Mouse (Mus musculus) 416B (cell line): ENCODE measurements at regions not wholly inside any gene's neighbourhood (a gene's known extent, or its start where the extent isn't known, plus 50 kb on each side); places are given as distances from the start of the nearest gene placed in this dataset.

ENCODE experiments used
- DNase-seq: peaks from one replicate; pipeline ENCODE4 v3.0.0; 2011; ENCODE audit warnings: low read depth

GRCm38 (mm10) chr5:43089941-43090340, 143.0 kb upstream of the Cpeb2 start:
- no peak for DNase-seq

GRCm38 (mm10) chr5:43093647-43094326, 139.2 kb upstream of the Cpeb2 start:
- DNase-seq = no peak

- peak; percentile 51 for DNase-seq
These were observed 138.6 kb upstream of the Cpeb2 start for GRCm38 (mm10) chr5:43094329-43094898.

GRCm38 (mm10) chr5:43102000-43102459, 130.9 kb upstream of the Cpeb2 start:
- no peak for DNase-seq

- peak; percentile 70 for DNase-seq
These were observed 130.4 kb upstream of the Cpeb2 start for GRCm38 (mm10) chr5:43102590-43102989.

- no peak for DNase-seq
These were observed 129.2 kb upstream of the Cpeb2 start for GRCm38 (mm10) chr5:43103728-43104127.

GRCm38 (mm10) chr5:43105528-43105927, 127.4 kb upstream of the Cpeb2 start:
- DNase-seq = no peak

- DNase-seq = no peak
These were observed 125.3 kb upstream of the Cpeb2 start for GRCm38 (mm10) chr5:43107436-43108259.

GRCm38 (mm10) chr5:43108260-43108589, 124.7 kb upstream of the Cpeb2 start:
- DNase-seq = no peak

GRCm38 (mm10) chr5:43110122-43110521, 122.8 kb upstream of the Cpeb2 start:
- no peak for DNase-seq

GRCm38 (mm10) chr5:43111740-43112139, 121.2 kb upstream of the Cpeb2 start:
- no peak for DNase-seq

- no peak for DNase-seq
These were observed 119.4 kb upstream of the Cpeb2 start for GRCm38 (mm10) chr5:43113405-43114119.

- DNase-seq = peak; percentile 29
These were observed 117.5 kb upstream of the Cpeb2 start for GRCm38 (mm10) chr5:43115507-43115906.

- DNase-seq = peak; percentile 77
These were observed 116.1 kb upstream of the Cpeb2 start for GRCm38 (mm10) chr5:43116821-43117220.

GRCm38 (mm10) chr5:43121065-43121464, 111.9 kb upstream of the Cpeb2 start:
- no peak for DNase-seq

GRCm38 (mm10) chr5:43124301-43124700, 108.7 kb upstream of the Cpeb2 start:
- DNase-seq = no peak

- peak; percentile 82 for DNase-seq
These were observed 107.0 kb upstream of the Cpeb2 start for GRCm38 (mm10) chr5:43125774-43126536.

GRCm38 (mm10) chr5:43130377-43130776, 102.6 kb upstream of the Cpeb2 start:
- DNase-seq = no peak

GRCm38 (mm10) chr5:43130901-43131557, 101.9 kb upstream of the Cpeb2 start:
- DNase-seq = no peak

- no peak for DNase-seq
These were observed 99.3 kb upstream of the Cpeb2 start for GRCm38 (mm10) chr5:43133672-43134071.

GRCm38 (mm10) chr5:43136142-43136541, 96.8 kb upstream of the Cpeb2 start:
- DNase-seq = no peak
